Mouse (Mus musculus) ES-Bruce4 (cell line): Measurements from ENCODE around the gene Atg4b. TPM values are rescaled to one million over a fixed set of nuclear protein-coding genes. Genes with fewer than 3 reads are reported as not detected.

ENCODE experiments used
- H3K27ac ChIP-seq: 2 replicates; pipeline ENCODE4 v1.5.1; 2012; ENCODE audit warnings: low read length, inconsistent platforms; ENCODE audit not compliant: insufficient read depth
- H3K27me3 ChIP-seq: 2 replicates; pipeline ENCODE4 v1.6.1; 2012; ENCODE audit warnings: mild to moderate bottlenecking, low read length, inconsistent platforms; ENCODE audit not compliant: control insufficient read depth, poor library complexity, insufficient read depth, severe bottlenecking
- H3K36me3 ChIP-seq: 2 replicates; pipeline ENCODE4 v1.6.1; 2012; ENCODE audit warnings: inconsistent platforms, mild to moderate bottlenecking, low read length, moderate library complexity; ENCODE audit not compliant: control insufficient read depth, poor library complexity, insufficient read depth, severe bottlenecking
- H3K4me1 ChIP-seq: one replicate; pipeline ENCODE4 v1.8.1; 2011; ENCODE audit warnings: low read length; ENCODE audit not compliant: control insufficient read depth, insufficient read depth
- H3K4me3 ChIP-seq: 2 replicates; pipeline ENCODE4 v1.5.1; 2011; ENCODE audit warnings: low read depth, mild to moderate bottlenecking, low read length
- H3K9ac ChIP-seq: 2 replicates; pipeline ENCODE4 v1.6.1; 2012; ENCODE audit warnings: low read depth, mild to moderate bottlenecking, inconsistent platforms; ENCODE audit not compliant: poor library complexity, severe bottlenecking
- H3K9me3 ChIP-seq: replicated peaks from 2 replicates; pipeline ENCODE4 v1.6.1; 2012; ENCODE audit warnings: mild to moderate bottlenecking, low read length, inconsistent platforms; ENCODE audit not compliant: control insufficient read depth, poor library complexity, insufficient read depth, severe bottlenecking
- CTCF ChIP-seq: IDR thresholded peaks from one replicate; pipeline ENCODE4 v1.8.1; 2011; ENCODE audit warnings: low read depth, low read length
- EP300 ChIP-seq: IDR thresholded peaks from 2 replicates; pipeline ENCODE4 v1.6.1; 2011; ENCODE audit warnings: low read depth, low read length; ENCODE audit not compliant: insufficient read depth
- POLR2A ChIP-seq: IDR thresholded peaks from one replicate; pipeline ENCODE4 v1.8.1; 2011; ENCODE audit warnings: low read length; ENCODE audit not compliant: insufficient read depth
- polyA plus RNA-seq: library from polyadenylated mRNA; stranded (reverse); fragments of >200 nt; gene quantifications from 2 replicates; pipeline ENCODE4 v1.2.4, GENCODE M21; 2011; ENCODE audit warnings: low read depth; ENCODE audit not compliant: missing spikeins, insufficient read depth, insufficient read length

Gene Atg4b
- polyA plus RNA-seq, 1 experiment, result 75.9 TPM

GRCm38 (mm10) chr1:93735859-93736258 is 15.4 kb upstream of the Atg4b start:
- TF ChIP-seq EP300 (no peak), POLR2A (no peak), CTCF (no peak)
- Histone ChIP-seq H3K4me1 (peaks cover 5% of the 10 kb centered on the region), H3K9me3 (no peaks in the 10 kb centered on the region), H3K4me3 (no peak overlapping the region), H3K27ac (no peak overlapping the region), H3K27me3 (no peaks in the 10 kb centered on the region), H3K36me3 (no peaks in the 10 kb centered on the region; the same call in 1 of the 2 replicates), H3K9ac (no peak overlapping the region)

GRCm38 (mm10) chr1:93737711-93738110 is 13.6 kb upstream of the Atg4b start:
- H3K27ac ChIP-seq, result peak overlapping the region; percentile 59; the same call in 1 of the 2 replicates
- no peak for TF ChIP-seq EP300
- no peak for TF ChIP-seq POLR2A
- no peak for TF ChIP-seq CTCF

GRCm38 (mm10) chr1:93740671-93741070 is 10.6 kb upstream of the Atg4b start:
- no peak overlapping the region for H3K27ac ChIP-seq
- H3K4me1 ChIP-seq, result peaks cover 2% of the 10 kb centered on the region
- no peak overlapping the region for H3K4me3 ChIP-seq
- no peak for TF ChIP-seq POLR2A
- no peak for TF ChIP-seq CTCF
- TF ChIP-seq EP300, result no peak
- H3K9ac ChIP-seq, result no peak overlapping the region
- H3K9me3 ChIP-seq, result no peaks in the 10 kb centered on the region
- no peaks in the 10 kb centered on the region for H3K27me3 ChIP-seq
- H3K36me3 ChIP-seq, result peaks cover 4% of the 10 kb centered on the region

More at GRCm38 (mm10) chr1:93737711-93738110, 13.6 kb upstream of the Atg4b start:
- peaks cover 2% of the 10 kb centered on the region for H3K4me1 ChIP-seq
- H3K4me3 ChIP-seq, result no peak overlapping the region
- no peaks in the 10 kb centered on the region for H3K27me3 ChIP-seq
- no peaks in the 10 kb centered on the region; the same call in 1 of the 2 replicates for H3K36me3 ChIP-seq
- no peak overlapping the region for H3K9ac ChIP-seq
- H3K9me3 ChIP-seq, result no peaks in the 10 kb centered on the region

- Histone ChIP-seq H3K36me3 (peaks cover 5% of the 10 kb centered on the region), H3K27me3 (no peaks in the 10 kb centered on the region), H3K4me3 (no peak overlapping the region), H3K9me3 (no peaks in the 10 kb centered on the region), H3K9ac (no peak overlapping the region), H3K27ac (no peak overlapping the region), H3K4me1 (peaks cover 2% of the 10 kb centered on the region)
- TF ChIP-seq EP300, result no peak
- no peak for TF ChIP-seq CTCF
- no peak for TF ChIP-seq POLR2A
Measured at GRCm38 (mm10) chr1:93741987-93742386, 9.3 kb upstream of the Atg4b start.

- Histone ChIP-seq H3K36me3 (peaks cover 5% of the 10 kb centered on the region), H3K4me3 (no peak overlapping the region), H3K9ac (no peak overlapping the region), H3K4me1 (peaks cover 2% of the 10 kb centered on the region), H3K27ac (no peak overlapping the region), H3K27me3 (no peaks in the 10 kb centered on the region), H3K9me3 (no peaks in the 10 kb centered on the region)
- TF ChIP-seq POLR2A (no peak), CTCF (no peak), EP300 (no peak)
Measured at GRCm38 (mm10) chr1:93742910-93743309, 8.4 kb upstream of the Atg4b start.

GRCm38 (mm10) chr1:93746179-93746578 is 5.1 kb upstream of the Atg4b start:
- Histone ChIP-seq H3K36me3 (peaks cover 25% of the 10 kb centered on the region), H3K9ac (no peak overlapping the region), H3K4me3 (no peak overlapping the region), H3K27ac (no peak overlapping the region), H3K9me3 (no peaks in the 10 kb centered on the region), H3K27me3 (no peaks in the 10 kb centered on the region), H3K4me1 (peaks cover 2% of the 10 kb centered on the region)
- TF ChIP-seq CTCF (no peak), EP300 (no peak), POLR2A (no peak)
